Mouse (Mus musculus) myocyte (in vitro differentiated cells): Measurements from ENCODE around the gene Serpine1. TPM values are rescaled to one million over a fixed set of nuclear protein-coding genes. Genes with fewer than 3 reads are reported as not detected.

Source experiments
- H3K27me3 ChIP-seq: one replicate; pipeline ENCODE4 v1.6.1; 2011; ENCODE audit not compliant: control insufficient read depth, insufficient read depth, insufficient read length
- H3K36me3 ChIP-seq: one replicate; pipeline ENCODE4 v1.6.1; 2011; ENCODE audit not compliant: control insufficient read depth, insufficient read depth
- H3K4me2 ChIP-seq: one replicate; pipeline ENCODE4 v1.6.1; 2011; ENCODE audit warnings: low read depth, control low read depth
- H3K4me3 ChIP-seq: one replicate; pipeline ENCODE4 v1.5.1; 2011; ENCODE audit warnings: mild to moderate bottlenecking, control low read depth, moderate library complexity
- H3K79me2 ChIP-seq: one replicate; pipeline ENCODE4 v1.6.1; 2011; ENCODE audit not compliant: control insufficient read depth, insufficient read depth
- H3ac ChIP-seq: one replicate; pipeline ENCODE4 v1.6.1; 2011; ENCODE audit not compliant: control insufficient read depth, insufficient read length
- CEBPB ChIP-seq: IDR thresholded peaks from 2 replicates; pipeline ENCODE4 v1.6.1; 2011; ENCODE audit warnings: mild to moderate bottlenecking, moderate library complexity; ENCODE audit not compliant: poor library complexity, insufficient read depth, severe bottlenecking
- E2F4 ChIP-seq: IDR thresholded peaks from one replicate; pipeline ENCODE4 v1.6.1; 2011; ENCODE audit warnings: mild to moderate bottlenecking, control low read depth, moderate library complexity; ENCODE audit not compliant: insufficient read depth
- MAX ChIP-seq: IDR thresholded peaks from one replicate; pipeline ENCODE4 v1.6.1; 2011; ENCODE audit warnings: low read depth, mild to moderate bottlenecking, control low read depth
- MYOD1 ChIP-seq, 3 experiments: IDR thresholded peaks; one replicate each; pipeline ENCODE4 v1.6.1; 2011; ENCODE audit warnings: control low read depth in 2 of 3, low read depth in 2 of 3, mild to moderate bottlenecking in 2 of 3, moderate library complexity in 1 of 3; ENCODE audit not compliant: insufficient read length in 2 of 3, control insufficient read depth in 1 of 3
- MYOG ChIP-seq, 3 experiments: IDR thresholded peaks; one replicate each; pipeline ENCODE4 v1.6.1; 2011; ENCODE audit warnings: control low read depth in 2 of 3, low read depth in 2 of 3, mild to moderate bottlenecking in 2 of 3; ENCODE audit not compliant: insufficient read length in 2 of 3, control insufficient read depth in 1 of 3, insufficient read depth in 1 of 3
- POLR2A ChIP-seq: IDR thresholded peaks from one replicate; pipeline ENCODE4 v1.6.1; 2011; ENCODE audit warnings: low read depth, mild to moderate bottlenecking, control low read depth, moderate library complexity; ENCODE audit not compliant: insufficient read length
- POLR2AphosphoS2 ChIP-seq: IDR thresholded peaks from one replicate; pipeline ENCODE4 v1.6.1; 2011; ENCODE audit warnings: low read depth, control low read depth; ENCODE audit not compliant: insufficient read length
- REST ChIP-seq: IDR thresholded peaks from one replicate; pipeline ENCODE4 v1.6.1; 2011; ENCODE audit warnings: mild to moderate bottlenecking, control low read depth, moderate library complexity; ENCODE audit not compliant: insufficient read depth, insufficient read length
- SRF ChIP-seq: IDR thresholded peaks from one replicate; pipeline ENCODE4 v1.6.1; 2011; ENCODE audit warnings: low read depth; ENCODE audit not compliant: control insufficient read depth, insufficient read length
- TCF12 ChIP-seq: IDR thresholded peaks from one replicate; pipeline ENCODE4 v1.6.1; 2011; ENCODE audit warnings: mild to moderate bottlenecking, control low read depth; ENCODE audit not compliant: poor library complexity, insufficient read depth, severe bottlenecking
- TCF3 ChIP-seq: IDR thresholded peaks from one replicate; pipeline ENCODE4 v1.6.1; 2011; ENCODE audit warnings: low read depth, control low read depth; ENCODE audit not compliant: insufficient read length
- USF1 ChIP-seq: IDR thresholded peaks from one replicate; pipeline ENCODE4 v1.6.1; 2011; ENCODE audit warnings: low read depth, mild to moderate bottlenecking, control low read depth, moderate library complexity
- polyA plus RNA-seq: library from polyadenylated mRNA; unstranded; fragments of >200 nt; fragmentation: generic; extraction: Trizol; gene quantifications from one replicate; pipeline ENCODE4 v1.2.1, GENCODE M21; 2012; ENCODE audit warnings: missing spikeins

Serpine1 gene
- polyA plus RNA-seq, 1 experiment: 17.6 TPM

DNA sequence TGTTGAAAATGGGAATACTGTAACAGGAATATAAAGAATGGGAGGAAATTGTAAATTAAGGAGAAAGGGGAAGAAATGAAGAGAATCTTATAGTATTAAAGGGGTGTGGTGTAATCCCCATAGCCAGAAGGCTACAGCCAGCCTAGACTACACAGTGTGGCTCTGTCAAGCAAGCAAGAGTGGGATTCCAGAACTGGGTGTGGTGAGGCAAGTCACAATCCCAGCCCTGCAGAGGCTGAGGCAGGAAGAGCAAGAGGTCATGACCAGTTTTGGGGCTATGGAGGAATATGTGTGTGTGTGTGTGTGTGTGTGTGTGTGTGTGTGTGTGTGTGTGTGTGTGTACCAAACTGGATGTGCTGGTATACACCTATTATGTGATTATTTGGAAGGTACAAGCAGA, 25.1 kb downstream of the Serpine1 start:
- H3ac ChIP-seq: no peak overlapping the region
- peaks cover 16% of the 10 kb centered on the region for H3K79me2 ChIP-seq
- H3K4me3 ChIP-seq: no peak overlapping the region
- no peak for TF ChIP-seq CEBPB
- no peak for TF ChIP-seq POLR2AphosphoS2
- TF ChIP-seq POLR2A: no peak
- TF ChIP-seq MAX: no peak
- TF ChIP-seq MYOG (IDR thresholded peaks at IDR 0.05; ENCODE audit: control insufficient read depth in 1 of 3, insufficient read depth in 1 of 3, insufficient read length in 2 of 3, low read depth in 2 of 3): no peak
- TF ChIP-seq MYOD1 (IDR thresholded peaks at IDR 0.05; ENCODE audit: control insufficient read depth in 1 of 3, insufficient read length in 2 of 3, low read depth in 2 of 3): no peak
- TF ChIP-seq TCF12: no peak
- no peak for TF ChIP-seq TCF3
- TF ChIP-seq E2F4: no peak
- no peak for TF ChIP-seq SRF
- H3K36me3 ChIP-seq: no peaks in the 10 kb centered on the region
- no peaks in the 10 kb centered on the region for H3K27me3 ChIP-seq
- no peak overlapping the region for H3K4me2 ChIP-seq

DNA sequence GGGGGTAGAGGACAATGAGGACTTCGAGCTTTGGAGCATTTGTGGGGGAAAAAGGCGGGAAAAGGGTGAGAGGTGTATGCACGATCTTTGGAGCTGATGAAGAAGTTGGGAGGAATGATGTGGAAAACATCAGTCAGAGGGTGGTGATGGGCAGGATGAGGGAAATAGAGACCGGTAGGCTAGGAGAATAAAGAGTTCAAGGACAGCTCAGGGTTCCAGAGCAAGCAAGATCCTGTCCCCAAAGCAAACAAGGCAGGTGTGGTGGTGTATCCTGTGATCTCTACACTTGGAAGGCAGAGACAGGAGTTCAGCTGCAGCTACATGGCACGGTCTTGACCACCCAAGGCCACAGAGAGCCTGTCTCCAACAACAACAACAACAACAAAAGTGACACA, 25.7 kb downstream of the Serpine1 start:
- Histone ChIP-seq H3ac (peak overlapping the region; percentile 50), H3K4me3 (peak overlapping the region; percentile 78), H3K36me3 (no peaks in the 10 kb centered on the region), H3K79me2 (peaks cover 16% of the 10 kb centered on the region), H3K4me2 (peak overlapping the region; percentile 85), H3K27me3 (no peaks in the 10 kb centered on the region)
- TF ChIP-seq REST: no peak
- TF ChIP-seq E2F4: no peak
- TF ChIP-seq CEBPB: no peak
- no peak for TF ChIP-seq MYOD1 (IDR thresholded peaks at IDR 0.05; ENCODE audit: control insufficient read depth in 1 of 3, insufficient read length in 2 of 3, low read depth in 2 of 3)
- no peak for TF ChIP-seq MAX
- no peak for TF ChIP-seq TCF3
- TF ChIP-seq MYOG (IDR thresholded peaks at IDR 0.05; ENCODE audit: control insufficient read depth in 1 of 3, insufficient read depth in 1 of 3, insufficient read length in 2 of 3, low read depth in 2 of 3): no peak
- TF ChIP-seq SRF: no peak
- TF ChIP-seq TCF12: no peak
- no peak for TF ChIP-seq POLR2A
- no peak for TF ChIP-seq POLR2AphosphoS2
- TF ChIP-seq USF1: no peak

DNA sequence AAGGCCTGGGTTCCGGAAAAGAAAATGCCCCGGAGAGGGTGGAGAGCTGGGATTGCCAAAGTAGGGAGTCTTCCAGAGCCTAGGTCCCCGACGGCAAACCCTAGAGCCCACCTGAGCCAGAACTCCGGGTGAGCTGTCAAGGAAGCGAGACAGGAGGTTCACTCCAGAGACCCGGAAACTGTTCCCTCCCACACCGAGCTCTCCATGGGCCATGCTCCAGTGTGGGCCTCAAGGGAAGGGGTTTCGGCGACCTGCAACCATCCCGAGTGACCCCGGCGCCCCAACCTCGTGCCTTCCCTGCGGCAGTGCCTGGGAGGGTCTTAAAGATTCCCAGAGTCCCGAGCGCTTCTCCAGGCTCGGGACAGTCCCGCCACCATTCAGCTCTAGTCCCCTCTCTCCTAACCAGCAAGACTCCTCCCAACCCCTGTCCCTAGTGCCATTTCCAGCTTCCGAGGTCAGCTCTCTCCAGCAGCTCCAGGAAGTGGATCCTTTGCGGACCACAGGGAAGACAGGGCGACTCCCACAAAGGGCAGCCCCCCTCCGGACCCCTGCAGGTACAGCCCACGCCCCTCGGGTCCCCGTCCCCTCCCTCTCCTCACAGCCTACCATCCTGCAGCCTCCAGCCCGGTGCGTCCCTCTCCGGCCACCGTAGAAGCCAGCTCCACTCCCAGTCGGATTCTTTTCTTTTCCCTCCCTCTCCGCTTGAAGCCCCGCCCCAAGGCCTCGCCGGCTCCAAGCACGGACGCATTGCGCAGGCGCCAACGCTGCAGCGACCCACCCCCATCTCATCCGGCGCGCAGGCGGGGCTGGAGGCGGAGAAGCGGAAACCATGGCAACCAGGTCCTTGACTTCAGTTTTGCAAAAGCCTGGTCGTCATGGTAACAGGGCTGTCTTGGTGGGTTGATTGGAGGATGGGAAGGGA, 26.4 kb downstream of the Serpine1 start, which contains the start of gene Ap1s1:
Ap1s1 (minus strand) TSS at position 734 of the 922 bp plus-strand sequence.
- no peak for TF ChIP-seq SRF
- no peak for TF ChIP-seq REST
- TF ChIP-seq MYOD1 (IDR thresholded peaks at IDR 0.05; ENCODE audit: control insufficient read depth in 1 of 3, insufficient read length in 2 of 3, low read depth in 2 of 3): peak in 1 of 3 experiments; percentile 11
- no peak for TF ChIP-seq TCF3
- peak; percentile 64 for TF ChIP-seq POLR2AphosphoS2
- peak; percentile 84 for TF ChIP-seq POLR2A
- peak within 1 kb of the TSS; percentile 50 for H3ac ChIP-seq
- peaks cover 16% of the 10 kb centered on the region for H3K79me2 ChIP-seq
- peak within 1 kb of the TSS; percentile 85 for H3K4me2 ChIP-seq
- H3K27me3 ChIP-seq: no peaks in the 10 kb centered on the region
- H3K36me3 ChIP-seq: no peaks in the 10 kb centered on the region
- H3K4me3 ChIP-seq: peak within 1 kb of the TSS; percentile 78

DNA sequence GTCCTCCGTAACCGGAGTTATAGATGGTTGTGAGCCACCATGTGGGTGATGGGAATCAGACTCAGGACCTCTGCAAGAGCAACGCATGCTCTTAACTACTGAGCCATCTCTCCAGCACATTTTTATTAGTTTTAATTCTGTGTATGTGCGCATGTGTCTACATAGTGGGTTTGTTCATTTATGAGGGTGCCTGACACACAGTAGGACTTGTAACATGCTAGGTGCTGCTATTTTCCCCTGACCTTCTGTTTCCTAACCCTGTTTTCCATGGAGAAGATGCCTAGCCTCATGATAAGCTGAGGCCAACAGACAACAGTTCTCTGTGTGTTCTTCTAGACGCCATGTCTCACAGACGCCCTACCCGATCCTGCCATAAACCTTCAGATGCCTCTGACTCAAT, 28.1 kb downstream of the Serpine1 start:
- no peak for TF ChIP-seq MYOG (IDR thresholded peaks at IDR 0.05; ENCODE audit: control insufficient read depth in 1 of 3, insufficient read depth in 1 of 3, insufficient read length in 2 of 3, low read depth in 2 of 3)
- no peak for TF ChIP-seq TCF12
- no peak for TF ChIP-seq E2F4
- no peak for TF ChIP-seq CEBPB
- no peak for TF ChIP-seq REST
- TF ChIP-seq MAX: no peak
- no peak for TF ChIP-seq MYOD1 (IDR thresholded peaks at IDR 0.05; ENCODE audit: control insufficient read depth in 1 of 3, insufficient read length in 2 of 3, low read depth in 2 of 3)
- TF ChIP-seq POLR2A: no peak
- no peak for TF ChIP-seq USF1
- TF ChIP-seq POLR2AphosphoS2: no peak
- no peak for TF ChIP-seq SRF
- no peak for TF ChIP-seq TCF3
- Histone ChIP-seq H3K4me2 (no peak overlapping the region), H3K79me2 (peaks cover 16% of the 10 kb centered on the region), H3K27me3 (no peaks in the 10 kb centered on the region), H3K4me3 (no peak overlapping the region), H3ac (no peak overlapping the region), H3K36me3 (no peaks in the 10 kb centered on the region)
